Mouse (Mus musculus) liver, adult 2 months (tissue): Measurements from ENCODE around the gene Cln5. TPM values are rescaled to one million over a fixed set of nuclear protein-coding genes. Genes with fewer than 3 reads are reported as not detected.

Source experiments
- DNase-seq: peaks from one replicate; pipeline ENCODE4 v3.0.0-alpha.2; 2011; ENCODE audit warnings: low read depth, low spot score; ENCODE audit errors: extremely low read depth
- H3K27ac ChIP-seq: fragments of 200-500 bp; replicated peaks from 2 replicates; pipeline ENCODE4 v1.5.1; 2012; ENCODE audit warnings: low read depth, mild to moderate bottlenecking, control low read depth, inconsistent platforms, low read length; ENCODE audit not compliant: insufficient read depth
- H3K27me3 ChIP-seq: fragments of 200-500 bp; 2 replicates; pipeline ENCODE4 v1.6.1; 2012; ENCODE audit warnings: mild to moderate bottlenecking, moderate library complexity, low read length, inconsistent platforms; ENCODE audit not compliant: control insufficient read depth, insufficient read depth
- H3K36me3 ChIP-seq: fragments of 200-500 bp; 2 replicates; pipeline ENCODE4 v1.6.1; 2012; ENCODE audit warnings: low read length, inconsistent platforms; ENCODE audit not compliant: control insufficient read depth, insufficient read depth
- H3K4me1 ChIP-seq: fragments of 200-500 bp; 2 replicates; pipeline ENCODE4 v1.6.1; 2011; ENCODE audit warnings: low read length; ENCODE audit not compliant: control insufficient read depth, insufficient read depth
- H3K4me3 ChIP-seq: fragments of 200-500 bp; 2 replicates; pipeline ENCODE4 v1.5.1; 2011; ENCODE audit warnings: low read depth, mild to moderate bottlenecking, control low read depth, low read length, moderate library complexity; ENCODE audit not compliant: insufficient read depth
- H3K79me2 ChIP-seq: fragments of 200-500 bp; 2 replicates; pipeline ENCODE4 v1.6.1; 2012; ENCODE audit warnings: inconsistent platforms, mild to moderate bottlenecking, low read length, moderate library complexity; ENCODE audit not compliant: control insufficient read depth, insufficient read depth
- H3K9ac ChIP-seq: fragments of 200-500 bp; 2 replicates; pipeline ENCODE4 v1.6.1; 2012; ENCODE audit warnings: low read depth, mild to moderate bottlenecking, control low read depth, inconsistent platforms, low read length
- CTCF ChIP-seq: fragments of 200-500 bp; IDR thresholded peaks from 2 replicates; pipeline ENCODE4 v1.5.1; 2011; ENCODE audit warnings: low read depth, low read length, control low read depth
- POLR2A ChIP-seq: fragments of 200-500 bp; IDR thresholded peaks from 2 replicates; pipeline ENCODE4 v1.6.1; 2011; ENCODE audit warnings: low read length, control low read depth; ENCODE audit not compliant: insufficient read depth; ENCODE audit errors: extremely low read depth
- WGBS: fragments of 180-500 bp; shearing (Covaris S2); methylation state at CpG from one replicate; pipeline ENCODE4 v1.1.7; 2018; 5-methylcytosine and 5-hydroxymethylcytosine counted together
- polyA plus RNA-seq: library from polyadenylated mRNA; depleted of rRNA; stranded (reverse); fragments of >200 nt; gene quantifications from 2 replicates; pipeline ENCODE4 v1.2.3, GENCODE M21; 2012
- total RNA-seq: library from RNA; depleted of rRNA; stranded (reverse); fragments of >200 nt; gene quantifications from 2 replicates; pipeline ENCODE4 v1.2.3, GENCODE M21; 2014

Cln5 gene
- total and polyA plus RNA-seq, 2 experiments = 17.2 to 30.3 TPM

DNA sequence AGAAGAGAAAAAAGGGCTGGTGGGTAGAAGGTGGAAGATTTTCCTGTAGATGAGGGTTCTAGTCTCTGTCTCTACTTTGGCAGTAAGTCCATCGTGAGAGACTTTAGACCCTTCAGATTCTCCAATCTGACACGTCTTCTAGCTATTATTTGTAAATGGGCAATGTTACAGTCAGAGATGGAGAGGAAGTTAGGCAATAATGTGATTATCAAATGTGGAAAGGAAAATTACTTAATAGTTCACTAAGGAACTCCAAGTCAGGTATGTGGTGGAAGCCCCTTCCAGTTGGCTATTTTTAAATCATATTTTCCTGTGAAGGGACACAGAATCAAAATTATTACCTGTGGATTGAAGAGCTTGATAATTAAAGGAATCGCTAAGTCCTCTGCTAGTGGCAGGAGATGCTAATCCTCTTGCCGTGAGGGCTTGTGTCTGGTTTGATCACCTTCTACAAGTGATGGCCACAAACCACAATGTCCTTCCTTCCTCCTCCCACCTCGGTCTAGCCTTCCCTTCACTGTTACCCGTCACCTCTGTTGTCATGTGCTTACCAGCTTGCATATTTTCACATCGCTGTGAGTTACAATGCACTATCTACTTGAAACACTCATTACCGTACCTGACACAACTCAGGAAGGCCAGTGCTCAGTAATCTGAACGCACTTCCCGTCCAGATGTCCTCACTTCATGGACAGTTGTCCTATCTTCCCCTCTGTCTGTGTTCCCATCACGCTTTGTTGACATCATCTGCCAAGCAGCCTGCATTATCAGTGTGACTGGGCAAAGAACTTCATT is 21.5 kb upstream of the Cln5 start:
- H3K27me3 ChIP-seq = no peaks in the 10 kb centered on the region
- H3K79me2 ChIP-seq = no peaks in the 10 kb centered on the region
- H3K9ac ChIP-seq = no peak overlapping the region
- 66% methylated on average over 11 of the region's 11 CpGs for WGBS
- no peaks in the 10 kb centered on the region for H3K36me3 ChIP-seq
- no peaks in the 10 kb centered on the region for H3K4me1 ChIP-seq
- no peak overlapping the region for H3K4me3 ChIP-seq
- TF ChIP-seq POLR2A = no peak
- no peak for TF ChIP-seq CTCF
- H3K27ac ChIP-seq = no peak overlapping the region
- no peak for DNase-seq

DNA sequence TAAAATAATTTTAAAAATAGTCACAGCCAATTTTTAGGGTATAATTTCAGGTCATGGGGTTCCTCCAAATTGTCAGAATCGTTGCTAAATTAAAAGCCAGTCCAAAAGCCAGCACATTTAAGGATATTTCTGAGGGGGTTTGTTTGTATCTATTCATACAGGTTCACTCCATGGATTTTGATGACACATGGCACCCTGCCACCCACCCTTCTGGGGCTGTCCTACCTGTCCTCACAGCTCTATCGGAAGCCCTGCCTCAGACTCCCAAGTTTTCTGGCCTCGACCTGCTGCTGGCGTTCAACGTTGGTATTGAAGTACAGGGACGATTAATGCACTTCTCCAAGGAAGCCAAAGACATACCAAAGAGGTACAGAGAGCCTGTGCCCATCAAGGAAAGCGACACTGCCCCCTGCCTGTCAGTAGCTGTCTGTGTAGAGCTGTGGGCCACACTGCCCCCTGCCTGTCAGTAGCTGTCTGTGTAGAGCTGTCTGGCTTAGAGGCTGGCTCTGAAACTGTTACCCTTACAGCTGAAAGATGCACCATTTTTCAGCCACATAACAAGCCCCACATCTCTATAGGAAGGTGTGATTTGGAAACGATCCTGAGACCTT is 18.8 kb upstream of the Cln5 start:
- peak; percentile 48 for DNase-seq
- TF ChIP-seq POLR2A = no peak
- TF ChIP-seq CTCF = peak; percentile 100
- WGBS = 36% methylated on average over 8 of the region's 8 CpGs

DNA sequence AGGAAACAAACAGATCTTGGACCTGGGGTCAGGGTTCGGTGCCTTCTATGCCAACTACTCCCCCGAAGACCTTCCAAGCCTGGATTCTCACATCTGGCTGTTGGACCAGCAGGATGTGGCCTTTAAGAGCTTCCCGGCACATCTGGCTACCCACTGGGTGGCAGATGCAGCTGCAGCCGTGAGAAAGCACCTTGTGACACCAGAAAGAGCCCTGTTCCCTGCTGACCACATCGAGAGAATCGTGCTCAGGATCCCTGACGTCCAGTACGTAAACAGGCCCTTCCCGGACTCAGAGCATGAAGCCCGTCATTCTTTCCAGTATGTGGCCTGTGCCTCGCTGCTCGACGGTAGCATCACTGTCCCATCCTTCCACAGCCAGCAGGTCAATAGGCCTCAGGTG is 15.3 kb upstream of the Cln5 start:
- Histone ChIP-seq H3K9ac (no peak overlapping the region), H3K4me1 (no peaks in the 10 kb centered on the region), H3K27ac (no peak overlapping the region), H3K79me2 (no peaks in the 10 kb centered on the region), H3K36me3 (no peaks in the 10 kb centered on the region), H3K4me3 (no peak overlapping the region), H3K27me3 (no peaks in the 10 kb centered on the region)
- TF ChIP-seq CTCF (no peak), POLR2A (no peak)
- WGBS = 77% methylated on average over 13 of the region's 13 CpGs
- no peak for DNase-seq

More for the DNA sequence above, 18.8 kb upstream of the Cln5 start:
- Histone ChIP-seq H3K4me3 (no peak overlapping the region; the same call in 1 of the 2 replicates), H3K9ac (no peak overlapping the region), H3K27me3 (no peaks in the 10 kb centered on the region), H3K79me2 (no peaks in the 10 kb centered on the region), H3K27ac (no peak overlapping the region), H3K4me1 (no peaks in the 10 kb centered on the region), H3K36me3 (no peaks in the 10 kb centered on the region)

DNA sequence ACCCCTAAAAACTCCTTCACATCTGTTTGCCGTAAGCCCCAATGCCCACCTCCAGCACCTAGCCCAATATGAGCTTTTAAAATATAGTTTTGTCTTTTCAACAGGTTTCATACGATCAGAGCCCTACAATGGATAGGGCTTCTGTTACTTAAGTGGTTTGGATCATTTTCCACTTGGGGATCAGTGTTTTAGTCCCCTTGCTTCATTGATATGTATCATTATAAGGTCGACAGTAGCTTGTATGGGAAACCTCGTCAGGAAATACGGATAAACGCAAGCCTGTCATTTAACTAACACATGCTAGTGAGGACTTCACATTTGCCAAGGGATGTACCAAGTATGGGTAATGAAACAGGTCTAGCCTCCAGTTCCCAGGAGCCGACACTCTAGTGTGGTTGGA is 13.4 kb upstream of the Cln5 start:
- H3K4me1 ChIP-seq = no peaks in the 10 kb centered on the region
- WGBS = 86% methylated on average over 7 of the region's 7 CpGs
- H3K79me2 ChIP-seq = no peaks in the 10 kb centered on the region
- TF ChIP-seq POLR2A (no peak), CTCF (no peak)
- H3K4me3 ChIP-seq = no peak overlapping the region
- no peak for DNase-seq
- no peaks in the 10 kb centered on the region for H3K36me3 ChIP-seq
- no peaks in the 10 kb centered on the region for H3K27me3 ChIP-seq
- H3K9ac ChIP-seq = no peak overlapping the region
- H3K27ac ChIP-seq = no peak overlapping the region

DNA sequence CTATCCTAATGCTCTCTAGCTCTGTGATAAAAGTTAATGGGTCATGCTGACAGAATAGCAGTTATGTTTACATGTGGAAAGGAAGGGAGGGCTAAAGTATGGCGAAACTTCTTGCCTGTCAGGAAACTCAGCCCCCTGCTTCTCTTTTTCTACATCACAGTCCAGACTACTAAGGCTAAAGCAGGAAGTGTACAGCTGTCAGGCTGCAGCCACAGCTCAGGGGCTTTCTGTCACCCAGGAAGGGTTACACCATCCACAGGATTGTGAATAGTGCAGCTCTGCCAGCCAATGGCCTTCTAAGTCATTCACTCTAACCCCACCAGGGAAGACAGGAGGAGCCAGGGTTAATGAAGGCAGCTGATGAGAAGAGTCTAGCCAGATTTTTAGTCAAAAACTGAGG is 11.0 kb upstream of the Cln5 start:
- 55% methylated on average over 1 of the region's 1 CpGs for WGBS
- Histone ChIP-seq H3K27me3 (no peaks in the 10 kb centered on the region), H3K9ac (no peak overlapping the region), H3K79me2 (no peaks in the 10 kb centered on the region), H3K36me3 (no peaks in the 10 kb centered on the region), H3K4me3 (no peak overlapping the region), H3K27ac (no peak overlapping the region), H3K4me1 (no peaks in the 10 kb centered on the region)
- no peak for TF ChIP-seq POLR2A
- DNase-seq = peak; percentile 24

DNA sequence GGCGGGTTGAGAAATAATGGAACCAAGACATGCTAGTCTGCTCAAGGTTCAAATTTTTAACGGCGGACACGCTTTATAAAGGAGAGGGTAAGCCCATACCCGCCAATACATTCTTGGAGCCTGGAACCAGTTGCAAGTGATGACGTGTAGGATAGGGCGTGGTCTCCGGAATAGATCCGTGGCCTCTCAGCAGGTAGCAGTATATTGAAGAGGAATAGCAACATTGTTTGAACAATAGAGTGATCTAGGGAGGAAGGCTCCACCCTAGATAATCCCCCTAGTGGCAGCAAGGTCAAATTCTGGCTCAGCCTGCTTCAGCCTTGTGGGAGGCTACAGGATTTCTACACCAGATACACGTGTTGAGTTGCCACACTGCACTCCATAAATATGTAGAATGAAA is 10.5 kb upstream of the Cln5 start:
- TF ChIP-seq POLR2A = no peak
- no peak for TF ChIP-seq CTCF
- no peak overlapping the region for H3K9ac ChIP-seq
- no peak overlapping the region for H3K4me3 ChIP-seq
- H3K79me2 ChIP-seq = no peaks in the 10 kb centered on the region
- H3K36me3 ChIP-seq = no peaks in the 10 kb centered on the region
- H3K4me1 ChIP-seq = no peaks in the 10 kb centered on the region
- no peak overlapping the region for H3K27ac ChIP-seq
- no peak for DNase-seq
- 75% methylated on average over 10 of the region's 10 CpGs for WGBS
- H3K27me3 ChIP-seq = no peaks in the 10 kb centered on the region
